Mouse (Mus musculus): ENCODE results near the gene Cyp2g1. TPM values are rescaled to one million over a fixed set of nuclear protein-coding genes. Genes with fewer than 3 reads are reported as not detected.

The Cyp2g1 gene
- polyA plus RNA-seq, 1 experiment from 2014 or later = 0.84 TPM

Other genes with a start within 250 kb of the Cyp2g1 start
- not detected in 2 replicates for gene Vmn1r185, start 190.4 kb upstream of the Cyp2g1 start, polyA plus RNA-seq (2015; fragmentation: Nextera tagmentation; extraction: Ambion mirVana)
- not detected in 2 replicates for gene Cyp2b23, start 122.5 kb upstream of the Cyp2g1 start, polyA plus RNA-seq (2015; fragmentation: Nextera tagmentation; extraction: Ambion mirVana)
- gene Cyp2b19, start 51.8 kb upstream of the Cyp2g1 start, polyA plus RNA-seq (2015; fragmentation: Nextera tagmentation; extraction: Ambion mirVana) = 0.10 TPM in 1 of 2 replicates, not detected in the other
- gene Cyp2a5, start 26.4 kb downstream of the Cyp2g1 start, polyA plus RNA-seq (2015; fragmentation: Nextera tagmentation; extraction: Ambion mirVana) = 0.56 and 0.70 TPM in 2 replicates
- not detected in 2 replicates for gene Cyp2a22, start 130.5 kb downstream of the Cyp2g1 start, polyA plus RNA-seq (2015; fragmentation: Nextera tagmentation; extraction: Ambion mirVana)
- gene Cyp2a12, start 220.2 kb downstream of the Cyp2g1 start, polyA plus RNA-seq (2015; fragmentation: Nextera tagmentation; extraction: Ambion mirVana) = not detected in 2 replicates

All from embryonic facial prominence, embryonic 13.5 days (tissue).